Mouse (Mus musculus) CH12.LX (cell line): ENCODE measurements around the gene Fam184a. TPM values are rescaled to one million over a fixed set of nuclear protein-coding genes. Genes with fewer than 3 reads are reported as not detected.

ENCODE experiments used
- DNase-seq: peaks from one replicate; pipeline ENCODE4 v3.0.0-alpha.2; 2013; ENCODE audit errors: extremely low read depth
- H3K27ac ChIP-seq: 2 replicates; pipeline ENCODE4 v1.5.1; 2012; ENCODE audit warnings: low read depth, mild to moderate bottlenecking, control low read depth, moderate library complexity; ENCODE audit not compliant: insufficient read depth
- H3K27me3 ChIP-seq: replicated peaks from 2 replicates; pipeline ENCODE3; 2012; ENCODE audit warnings: inconsistent platforms
- H3K36me3 ChIP-seq, 2 experiments: replicated peaks in 1 of 2; 2 replicates each; pipeline versions ENCODE3 to v1.6.1; 2012; ENCODE audit warnings: inconsistent platforms in 1 of 2, low read length in 1 of 2, mild to moderate bottlenecking in 1 of 2, mixed read lengths in 1 of 2, moderate library complexity in 1 of 2; ENCODE audit not compliant: control insufficient read depth in 1 of 2, insufficient read depth in 1 of 2
- H3K4me1 ChIP-seq, 2 experiments: 2 replicates each; pipeline ENCODE4 v1.6.1; 2012; ENCODE audit warnings: inconsistent platforms in 1 of 2, moderate library complexity in 1 of 2; ENCODE audit not compliant: insufficient read depth in 2 of 2, control insufficient read depth in 1 of 2
- H3K4me2 ChIP-seq: 2 replicates; pipeline ENCODE4 v1.6.1; 2012; ENCODE audit warnings: low read depth, mild to moderate bottlenecking, control low read depth; ENCODE audit not compliant: poor library complexity, insufficient read depth, severe bottlenecking
- H3K4me3 ChIP-seq, 3 experiments: fragments of 150-350 bp in 1 of 3; sonication (generic) in 1 of 3; replicated peaks in 1 of 3; 2 replicates each; pipeline versions ENCODE3 to v1.5.1; 2011 to 2012; ENCODE audit warnings: low read depth in 2 of 3, low read length in 2 of 3, mild to moderate bottlenecking in 2 of 3, moderate library complexity in 2 of 3, control low read depth in 1 of 3, improper control_type of control experiment in 1 of 3, inconsistent platforms in 1 of 3, mixed read lengths in 1 of 3; ENCODE audit not compliant: poor library complexity in 1 of 3
- H3K79me2 ChIP-seq: replicated peaks from 2 replicates; pipeline ENCODE4 v1.6.1; 2012; ENCODE audit warnings: mild to moderate bottlenecking, moderate library complexity; ENCODE audit not compliant: control insufficient read depth, poor library complexity, insufficient read depth, severe bottlenecking; ENCODE audit errors: extremely low read depth
- H3K9ac ChIP-seq: 2 replicates; pipeline ENCODE4 v1.6.1; 2012; ENCODE audit warnings: low read depth, mild to moderate bottlenecking, control low read depth, moderate library complexity; ENCODE audit not compliant: insufficient read depth
- H3K9me3 ChIP-seq: replicated peaks from 2 replicates; pipeline ENCODE3; 2012; ENCODE audit warnings: low read length, inconsistent platforms, mixed read lengths
- CHD1 ChIP-seq: IDR thresholded peaks from 2 replicates; pipeline ENCODE4 v1.6.1; 2012; ENCODE audit warnings: low read depth, low read length, improper control_type of control experiment, inconsistent platforms
- E2F4 ChIP-seq: IDR thresholded peaks from 2 replicates; pipeline ENCODE4 v1.6.1; 2011; ENCODE audit warnings: low read depth, low read length, improper control_type of control experiment; ENCODE audit not compliant: insufficient replicate concordance
- ELF1 ChIP-seq: IDR thresholded peaks from 2 replicates; pipeline ENCODE4 v1.6.1; 2014; ENCODE audit warnings: low read depth, mild to moderate bottlenecking, inconsistent platforms, low read length, improper control_type of control experiment
- EP300 ChIP-seq: IDR thresholded peaks from 2 replicates; pipeline ENCODE4 v1.6.1; 2011; ENCODE audit warnings: low read length, improper control_type of control experiment
- ETS1 ChIP-seq: conservative IDR thresholded peaks from 2 replicates; pipeline ENCODE4 v1.6.1; 2012; ENCODE audit warnings: low read depth, mild to moderate bottlenecking, inconsistent platforms, low read length, improper control_type of control experiment, moderate library complexity
- GABPA ChIP-seq: IDR thresholded peaks from 2 replicates; pipeline ENCODE4 v1.6.1; 2012; ENCODE audit warnings: low read depth, low read length, improper control_type of control experiment, inconsistent platforms; ENCODE audit not compliant: insufficient replicate concordance
- IRF4 ChIP-seq: IDR thresholded peaks from 2 replicates; pipeline ENCODE4 v1.6.1; 2014; ENCODE audit warnings: low read depth, mild to moderate bottlenecking, inconsistent platforms, low read length, improper control_type of control experiment
- JUN ChIP-seq: IDR thresholded peaks from 2 replicates; pipeline ENCODE4 v1.6.1; 2011; ENCODE audit warnings: low read depth, mild to moderate bottlenecking, low read length, improper control_type of control experiment, moderate library complexity; ENCODE audit not compliant: insufficient read depth
- MAZ ChIP-seq: IDR thresholded peaks from 2 replicates; pipeline ENCODE4 v1.6.1; 2012; ENCODE audit warnings: low read depth, mild to moderate bottlenecking, inconsistent platforms, low read length, improper control_type of control experiment, moderate library complexity
- MYC ChIP-seq: IDR thresholded peaks from 2 replicates; pipeline ENCODE4 v1.6.1; 2011; ENCODE audit warnings: low read depth, mild to moderate bottlenecking, improper control_type of control experiment, low read length
- NELFE ChIP-seq: IDR thresholded peaks from 2 replicates; pipeline ENCODE4 v1.6.1; 2011; ENCODE audit warnings: low read depth, low read length, improper control_type of control experiment
- NRF1 ChIP-seq: IDR thresholded peaks from 2 replicates; pipeline ENCODE4 v1.6.1; 2014; ENCODE audit warnings: low read depth, mild to moderate bottlenecking, inconsistent platforms, low read length, improper control_type of control experiment, moderate library complexity
- POLR2A ChIP-seq: IDR thresholded peaks from 2 replicates; pipeline ENCODE4 v1.6.1; 2011; ENCODE audit warnings: low read depth, mild to moderate bottlenecking, improper control_type of control experiment, low read length
- POLR2AphosphoS2 ChIP-seq: IDR thresholded peaks from 2 replicates; pipeline ENCODE4 v1.6.1; 2011; ENCODE audit warnings: low read depth, low read length, improper control_type of control experiment
- RAD21 ChIP-seq: IDR thresholded peaks from 2 replicates; pipeline ENCODE4 v1.6.1; 2011; ENCODE audit warnings: low read depth, mild to moderate bottlenecking, low read length, improper control_type of control experiment, moderate library complexity
- SIN3A ChIP-seq: IDR thresholded peaks from 2 replicates; pipeline ENCODE4 v1.6.1; 2012; ENCODE audit warnings: low read length, improper control_type of control experiment, inconsistent platforms
- SMC3 ChIP-seq: IDR thresholded peaks from 2 replicates; pipeline ENCODE4 v1.6.1; 2011; ENCODE audit warnings: low read depth, low read length, improper control_type of control experiment
- TCF12 ChIP-seq: IDR thresholded peaks from 2 replicates; pipeline ENCODE4 v1.6.1; 2014; ENCODE audit warnings: low read depth, mild to moderate bottlenecking, inconsistent platforms, low read length, improper control_type of control experiment
- UBTF ChIP-seq: IDR thresholded peaks from 2 replicates; pipeline ENCODE4 v1.6.1; 2012; ENCODE audit warnings: low read depth, mild to moderate bottlenecking, inconsistent platforms, low read length, improper control_type of control experiment, moderate library complexity
- USF1 ChIP-seq: IDR thresholded peaks from 2 replicates; pipeline ENCODE4 v1.6.1; 2014; ENCODE audit warnings: low read depth, mild to moderate bottlenecking, inconsistent platforms, low read length, improper control_type of control experiment
- ZC3H11A ChIP-seq: IDR thresholded peaks from 2 replicates; pipeline ENCODE4 v1.6.1; 2012; ENCODE audit warnings: low read depth, mild to moderate bottlenecking, inconsistent platforms, low read length, improper control_type of control experiment
- ZMIZ1 ChIP-seq: IDR thresholded peaks from 2 replicates; pipeline ENCODE4 v1.6.1; 2012; ENCODE audit warnings: low read depth, mild to moderate bottlenecking, inconsistent platforms, low read length, improper control_type of control experiment
- dilution Hi-C: fragments of 300-500 bp; cut with MboI; formaldehyde crosslinking; loops from 2 replicates; pipeline ENCODE4 v1.14.3; 2020; ENCODE audit warnings: low sequenced_read_pairs; ENCODE audit not compliant: extremely low pct_unique_long_range_greater_than_20kb, extremely low pct_ligation_motif_present
- in situ Hi-C: fragments of 300-500 bp; cut with MboI; formaldehyde crosslinking; loops from 3 replicates; pipeline ENCODE4 v1.14.3; 2019; ENCODE audit warnings: low sequenced_read_pairs, low pct_ligation_motif_present, low pct_unique_long_range_greater_than_20kb, mixed read lengths
- polyA plus RNA-seq: library from polyadenylated mRNA; unstranded; fragments of >175 nt; gene quantifications from 2 replicates; pipeline ENCODE4 v1.2.1, GENCODE M21; 2012; ENCODE audit warnings: low read depth; ENCODE audit not compliant: insufficient read length
- total RNA-seq, 2 experiments: library from RNA; depleted of rRNA; stranded (reverse); fragments of 300-350 nt in 1 of 2; fragments of >200 nt in 1 of 2; gene quantifications; 2 replicates each; pipeline ENCODE4 v1.2.3; 2012 to 2014

The Fam184a gene
- total and polyA plus RNA-seq, 3 experiments: not detected

GRCm38 (mm10) chr10:53768745-53769144 lies 17.8 kb upstream of the Fam184a start:
- Histone ChIP-seq H3K4me3 (no peak overlapping the region), H3K4me2 (no peak overlapping the region), H3K9me3 (no peaks in the 10 kb centered on the region), H3K27me3 (no peaks in the 10 kb centered on the region), H3K27ac (no peak overlapping the region), H3K9ac (no peak overlapping the region), H3K79me2 (no peaks in the 10 kb centered on the region), H3K4me1 (peaks cover 0 to 4% of the 10 kb centered on the region in 2 experiments; a peak in 1 of 4 replicates), H3K36me3 (no peaks in the 10 kb centered on the region)
- TF ChIP-seq SMC3: no peak
- no peak for TF ChIP-seq CHD1
- TF ChIP-seq GABPA: no peak
- no peak for TF ChIP-seq MAZ
- no peak for TF ChIP-seq TCF12
- no peak for TF ChIP-seq JUN
- TF ChIP-seq POLR2AphosphoS2: no peak
- no peak for TF ChIP-seq ETS1
- TF ChIP-seq NELFE: no peak
- TF ChIP-seq E2F4: no peak
- TF ChIP-seq ZC3H11A: no peak
- no peak for TF ChIP-seq SIN3A
- no peak for TF ChIP-seq RAD21
- no peak for TF ChIP-seq NRF1
- no peak for TF ChIP-seq EP300
- in situ Hi-C loops (no loop called here), dilution Hi-C loops (no loop called here)
- DNase-seq: peak; percentile 10

- in situ Hi-C loops: no loop called here
- no peak for TF ChIP-seq ETS1
- peak; percentile 3; the same call in 1 of the 2 replicates for TF ChIP-seq JUN
- TF ChIP-seq IRF4: no peak
- TF ChIP-seq POLR2A: no peak
- TF ChIP-seq EP300: 0 out of 2 replicates have a peak, but pooled peaks have one; percentile 23
- no peak for TF ChIP-seq NRF1
- TF ChIP-seq ZMIZ1: no peak
- no peak for TF ChIP-seq UBTF
- TF ChIP-seq USF1: no peak
- no peak for TF ChIP-seq POLR2AphosphoS2
- TF ChIP-seq ELF1: no peak
- no peak for TF ChIP-seq MYC
- no peak for TF ChIP-seq SIN3A
Measured at GRCm38 (mm10) chr10:53765471-53765870, 14.5 kb upstream of the Fam184a start.

More at GRCm38 (mm10) chr10:53765471-53765870, 14.5 kb upstream of the Fam184a start:
- dilution Hi-C loops: no loop called here
- Histone ChIP-seq H3K36me3 (no peaks in the 10 kb centered on the region), H3K79me2 (no peaks in the 10 kb centered on the region), H3K9ac (no peak overlapping the region), H3K4me3 (no peak overlapping the region), H3K4me1 (no peaks in the 10 kb centered on the region), H3K27me3 (no peaks in the 10 kb centered on the region), H3K9me3 (no peaks in the 10 kb centered on the region), H3K27ac (no peak overlapping the region), H3K4me2 (no peak overlapping the region)
- peak; percentile 21 for DNase-seq
